Mouse (Mus musculus): ENCODE measurements around the gene Mapk11. TPM values are rescaled to one million over a fixed set of nuclear protein-coding genes. Genes with fewer than 3 reads are reported as not detected.

Gene Mapk11
- total RNA-seq, 2 experiments from 2014 or later = 61.8 to 63.5 TPM

GRCm38 (mm10) chr15:89148496-89149270 is 745 bp downstream of the Mapk11 start:
- no peak for TF ChIP-seq CTCF (IDR thresholded peaks at IDR 0.05)
- H3K27ac ChIP-seq = peak overlapping the region; percentile 92
- intact Hi-C loops (cut with DNase I) = loop anchor here (5.0 kb wide), 1 partner anchor 64 kb away; the partner anchor contains the start of gene Ppp6r2
- DNase-seq (ENCODE audit: extremely low spot score in 1 of 2, low spot score in 2 of 2) = peak in 1 of 2 experiments; percentile 33
- peak overlapping the region; percentile 88 for H3K4me3 ChIP-seq

DNA sequence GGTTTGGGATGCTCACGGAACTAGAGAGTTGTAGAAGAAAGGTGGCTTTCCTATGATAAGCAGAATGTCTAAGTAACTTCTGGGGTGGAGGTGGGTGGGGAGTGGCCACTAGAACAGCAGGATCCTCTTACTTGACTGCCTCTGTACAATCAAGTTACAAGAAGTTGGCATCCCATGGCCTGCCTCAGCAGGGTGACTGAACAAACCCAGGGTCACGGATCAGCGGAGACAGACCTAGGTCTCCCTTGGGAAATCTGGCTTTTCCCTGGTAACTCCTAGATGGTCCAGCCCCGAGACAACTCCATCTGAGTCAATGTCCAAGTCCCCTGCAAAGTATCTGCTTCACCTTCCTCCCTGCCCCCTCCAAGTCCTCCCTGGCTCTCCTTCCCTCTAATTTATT is 1.5 kb downstream of the Mapk11 start:
- intact Hi-C loops (cut with DNase I) = loop anchor here (1.0 to 5.0 kb wide), 2 partner anchors 48 to 64 kb away; partner anchors contain the start of genes Dennd6b and Ppp6r2
- H3K4me3 ChIP-seq = peak overlapping the region; percentile 88
- DNase-seq (ENCODE audit: extremely low spot score in 1 of 2, low spot score in 2 of 2) = no peak
- H3K27ac ChIP-seq = peak overlapping the region; percentile 92
- no peak for TF ChIP-seq CTCF (IDR thresholded peaks at IDR 0.05)

DNA sequence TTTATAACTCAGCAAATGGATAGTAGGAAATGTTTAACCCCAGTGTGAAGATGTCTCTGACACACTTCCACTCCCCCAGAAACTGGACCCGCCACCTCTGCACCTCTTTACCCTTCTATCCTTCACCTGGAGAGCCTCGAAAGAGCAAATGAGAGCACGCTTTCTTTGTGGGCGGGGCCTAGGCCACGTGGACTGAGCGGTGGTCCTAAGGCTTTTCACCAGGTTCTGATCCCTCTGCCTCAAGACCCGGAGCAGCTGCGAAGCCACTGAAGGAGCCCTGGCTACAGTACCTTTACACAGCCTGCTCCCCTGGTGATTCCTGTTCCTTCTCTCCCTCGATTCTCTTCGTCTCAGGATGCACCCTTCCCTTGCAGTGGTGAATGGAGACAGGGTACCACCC is 2.0 kb downstream of the Mapk11 start:
- Histone ChIP-seq H3K4me3 (peak overlapping the region; percentile 88), H3K27ac (peak overlapping the region; percentile 74)
- intact Hi-C loops (cut with DNase I) = loop anchor here (1.0 to 5.0 kb wide), 2 partner anchors 49 to 65 kb away; partner anchors contain the start of genes Dennd6b and Ppp6r2
- no peak for TF ChIP-seq CTCF (IDR thresholded peaks at IDR 0.05)
- DNase-seq (ENCODE audit: extremely low spot score in 1 of 2, low spot score in 2 of 2) = no peak

DNA sequence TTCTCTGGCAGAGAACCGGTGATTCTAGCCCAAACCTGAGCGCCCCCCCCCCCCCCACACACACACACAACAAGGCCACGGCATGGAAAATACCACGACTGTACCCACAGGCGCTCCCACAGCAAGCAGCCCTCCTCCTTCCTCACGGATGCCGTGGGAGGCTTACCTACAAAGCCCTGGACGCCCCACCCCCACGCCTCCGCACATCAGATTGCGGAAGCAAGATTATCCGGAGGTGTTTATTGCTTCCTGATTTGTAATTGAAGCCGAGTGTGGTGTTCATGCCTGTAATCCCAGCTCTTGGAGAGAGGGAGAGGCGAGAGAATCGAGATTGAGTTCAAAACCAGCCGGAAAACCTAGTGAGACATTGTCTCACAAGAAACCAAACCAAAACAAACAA is 2.4 kb downstream of the Mapk11 start:
- Histone ChIP-seq H3K4me3 (peak overlapping the region; percentile 88), H3K27ac (peak overlapping the region; percentile 74)
- intact Hi-C loops (cut with DNase I) = loop anchor here (1.0 to 5.0 kb wide), 2 partner anchors 49 to 65 kb away; partner anchors contain the start of genes Dennd6b and Ppp6r2
- TF ChIP-seq CTCF (IDR thresholded peaks at IDR 0.05) = no peak
- peak; percentile 62 to 65 for DNase-seq (ENCODE audit: extremely low spot score in 1 of 2, low spot score in 2 of 2)

- Histone ChIP-seq H3K27ac (peak overlapping the region; percentile 74; the same call in 1 of the 2 replicates), H3K4me3 (peak overlapping the region; percentile 88)
- intact Hi-C loops (cut with DNase I) = loop anchor here (5.0 kb wide), 1 partner anchor 66 kb away; the partner anchor contains the start of gene Ppp6r2
- DNase-seq (ENCODE audit: extremely low spot score in 1 of 2, low spot score in 2 of 2) = peak; percentile 67 to 77
- no peak for TF ChIP-seq CTCF (IDR thresholded peaks at IDR 0.05)
Measured at GRCm38 (mm10) chr15:89146537-89146936, 2.9 kb downstream of the Mapk11 start.

- Histone ChIP-seq H3K4me3 (peak overlapping the region; percentile 88; the same call in 1 of the 2 replicates), H3K27ac (peak overlapping the region; percentile 74; the same call in 1 of the 2 replicates)
- TF ChIP-seq CTCF (IDR thresholded peaks at IDR 0.05) = no peak
- intact Hi-C loops (cut with DNase I) = loop anchor here (5.0 kb wide), 1 partner anchor 66 kb away; the partner anchor contains the start of gene Ppp6r2
- no peak for DNase-seq (ENCODE audit: extremely low spot score in 1 of 2, low spot score in 2 of 2)
Measured at GRCm38 (mm10) chr15:89145813-89146350, 3.5 kb downstream of the Mapk11 start.

DNA sequence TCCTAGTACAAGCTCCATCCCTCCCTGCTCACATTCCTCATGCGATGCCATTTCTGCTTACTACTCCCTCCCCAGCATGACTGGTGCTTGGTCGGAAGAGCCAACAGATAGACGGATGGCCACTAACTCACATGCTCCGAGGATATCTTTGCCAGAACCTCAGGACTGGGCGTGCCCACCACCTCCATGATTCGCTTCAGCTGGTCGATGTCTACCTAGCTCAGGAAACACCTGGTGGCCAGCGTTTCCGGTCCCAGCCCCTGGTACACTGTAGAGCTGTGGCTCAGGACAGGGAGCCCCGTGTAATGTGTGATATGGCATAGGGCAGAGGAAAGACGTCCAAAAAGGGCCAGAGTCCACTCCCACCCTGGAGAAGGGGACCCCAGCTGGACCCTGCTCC is 4.5 kb downstream of the Mapk11 start:
- intact Hi-C loops (cut with DNase I) = loop anchor here (5.0 kb wide), 1 partner anchor 67 kb away; the partner anchor contains the start of gene Ppp6r2
- DNase-seq (ENCODE audit: extremely low spot score in 1 of 2, low spot score in 2 of 2) = no peak
- no peak for TF ChIP-seq CTCF (IDR thresholded peaks at IDR 0.05)
- H3K4me3 ChIP-seq = no peak overlapping the region
- H3K27ac ChIP-seq = no peak overlapping the region

DNA sequence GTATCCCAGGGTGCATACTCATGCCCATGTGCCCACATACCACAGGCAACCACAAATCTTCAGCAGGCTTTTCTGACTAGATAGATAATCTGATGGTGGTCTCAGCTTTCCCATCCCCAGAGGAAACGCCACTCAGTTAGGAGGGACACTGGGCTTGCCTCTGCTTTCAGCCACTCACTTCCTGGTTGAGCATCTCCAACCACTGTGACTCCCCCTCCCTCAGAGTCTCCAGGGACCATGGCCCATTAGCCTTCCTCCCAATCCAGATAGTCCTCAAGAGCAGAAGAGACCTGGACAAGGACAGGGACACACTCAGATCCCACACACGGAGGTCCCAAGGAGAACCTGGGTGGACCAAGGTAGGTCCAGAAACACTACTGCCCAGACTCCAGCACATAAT is 6.3 kb downstream of the Mapk11 start:
- DNase-seq (ENCODE audit: extremely low spot score in 1 of 2, low spot score in 2 of 2) = no peak
- intact Hi-C loops (cut with DNase I) = no loop called here
- no peak overlapping the region for H3K27ac ChIP-seq
- no peak for TF ChIP-seq CTCF (IDR thresholded peaks at IDR 0.05)
- no peak overlapping the region for H3K4me3 ChIP-seq

- no peak for TF ChIP-seq CTCF (IDR thresholded peaks at IDR 0.05)
- intact Hi-C loops (cut with DNase I) = no loop called here
- H3K4me3 ChIP-seq = no peak overlapping the region
- no peak for DNase-seq (ENCODE audit: extremely low spot score in 1 of 2, low spot score in 2 of 2)
- no peak overlapping the region for H3K27ac ChIP-seq
Measured at GRCm38 (mm10) chr15:89141905-89142304, 7.5 kb downstream of the Mapk11 start.

DNA sequence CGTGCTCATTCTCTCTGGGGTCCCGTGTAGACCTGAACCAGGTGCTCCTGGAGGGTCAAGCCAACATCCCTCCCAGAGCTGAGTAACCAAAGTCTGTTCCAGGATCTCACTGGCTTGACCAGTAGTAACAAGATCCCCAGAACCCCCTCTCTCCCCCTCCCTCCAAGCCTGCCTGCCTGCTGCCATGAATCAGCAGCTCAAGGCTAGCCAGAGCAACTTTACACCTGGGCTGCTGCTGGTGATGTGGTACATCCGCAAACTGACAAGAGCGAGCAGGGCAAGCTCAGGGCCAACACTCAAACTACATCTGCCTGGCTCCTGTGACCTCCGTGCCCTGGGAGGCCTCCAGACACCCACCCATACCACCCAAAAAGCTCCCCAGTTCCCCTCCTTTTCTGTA is 8.0 kb downstream of the Mapk11 start:
- intact Hi-C loops (cut with DNase I) = no loop called here
- TF ChIP-seq CTCF (IDR thresholded peaks at IDR 0.05) = no peak
- no peak overlapping the region for H3K27ac ChIP-seq
- no peak overlapping the region for H3K4me3 ChIP-seq
- no peak for DNase-seq (ENCODE audit: extremely low spot score in 1 of 2, low spot score in 2 of 2)

DNA sequence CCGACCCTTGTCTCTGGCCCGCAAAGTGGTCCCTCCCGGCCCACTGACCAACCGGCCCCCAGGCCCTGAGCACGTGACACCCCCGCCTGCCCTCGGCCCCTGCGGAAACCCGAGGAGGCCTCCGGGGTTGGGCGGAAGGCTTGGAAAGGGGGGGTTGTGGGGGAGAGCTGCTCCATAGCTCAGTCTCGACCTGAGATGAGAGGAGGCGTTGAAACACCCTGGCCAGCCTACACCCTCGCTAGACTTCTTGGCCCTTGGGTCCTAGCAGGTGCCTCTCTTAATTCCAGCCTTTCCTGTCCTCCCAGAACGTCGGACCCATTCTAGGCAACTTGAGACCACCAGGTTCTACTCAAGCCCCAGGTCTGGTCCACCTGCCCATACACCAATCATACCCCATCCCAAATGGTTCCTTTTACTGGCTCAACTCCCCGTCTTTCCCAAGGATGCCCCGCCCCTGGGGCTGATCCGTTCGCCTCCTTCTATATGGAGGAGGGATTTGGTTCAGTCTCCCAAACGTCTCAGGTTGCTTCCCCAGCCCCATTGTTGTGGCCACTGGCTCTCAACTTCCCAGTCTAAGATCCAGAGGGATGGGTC is 8.7 kb downstream of the Mapk11 start, which contains the start of gene Mapk12:
Gene Mapk12, minus strand, starts transcription at position 45 of the 594 bp plus-strand sequence.
- Histone ChIP-seq H3K4me3 (peak within 1 kb of the TSS; percentile 63), H3K27ac (peak within 1 kb of the TSS; percentile 87)
- no peak for DNase-seq (ENCODE audit: extremely low spot score in 1 of 2, low spot score in 2 of 2)
- no peak for TF ChIP-seq CTCF (IDR thresholded peaks at IDR 0.05)
- intact Hi-C loops (cut with DNase I) = no loop called here

Data from left cerebral cortex, adult 2 months (tissue).